17 mouse cellular contexts compared by ENCODE assay signal in the genomic region with DNA sequence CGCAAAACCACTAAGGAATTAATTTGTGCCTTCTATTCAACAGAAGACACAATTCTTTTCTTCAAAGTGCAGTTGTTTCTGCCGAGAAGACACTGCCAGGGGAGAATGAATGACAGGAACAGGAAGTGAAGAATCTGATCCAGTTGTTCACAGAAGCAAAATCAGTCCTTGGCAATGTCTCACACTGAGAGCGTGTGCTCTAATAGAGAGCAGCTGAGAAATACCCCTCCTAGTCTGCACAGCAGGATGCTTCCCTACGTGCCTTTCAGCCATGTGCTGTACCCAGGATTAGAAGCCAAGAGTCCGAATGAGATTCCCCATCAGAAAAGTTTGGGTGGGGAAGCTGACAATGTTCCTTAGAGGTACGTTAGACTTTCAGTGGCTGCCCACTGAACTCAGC.
"Had no signal": no experiment of that assay in that cellular context is flagged by ENCODE, and none has a peak within 500 bp of the region (broad histone marks: within the 10 kb centered on the region; RNA-seq: fewer than 3 reads in every experiment).

No protein-coding gene starts in this region.

- H3K4me1 ChIP-seq: limb, embryonic 15.5 days; liver, embryonic 13.5 days; megakaryocyte, embryonic 14.5 days; neural tube, embryonic 13.5 days had no signal

- H3K4me2 ChIP-seq: limb, embryonic 15.5 days; liver, embryonic 13.5 days; midbrain, embryonic 11.5 days; midbrain, embryonic 15.5 days; neural tube, embryonic 13.5 days had no signal

- H3K36me3 ChIP-seq: limb, embryonic 15.5 days; liver, embryonic 13.5 days; midbrain, embryonic 15.5 days; neural tube, embryonic 13.5 days had no signal

- DNase-seq: kidney, adult 8-10 months; kidney, postnatal 36 days; left cerebral cortex, postnatal 4 days; liver, embryonic 13.5 days; liver, postnatal 0 days; lung, postnatal 10 days; right cerebral cortex, adult 18-20 months; right cerebral cortex, postnatal 25 days; thymus, postnatal 4 days had no signal

- H3K4me3 ChIP-seq: limb, embryonic 15.5 days; liver, embryonic 13.5 days; megakaryocyte, embryonic 14.5 days; midbrain, embryonic 15.5 days; neural tube, embryonic 13.5 days had no signal

- ATAC-seq: intestine, postnatal 0 days; liver, postnatal 0 days; midbrain, embryonic 15.5 days had no signal

- H3K9ac ChIP-seq: limb, embryonic 15.5 days; liver, embryonic 13.5 days; liver, postnatal 0 days; midbrain, embryonic 15.5 days; neural tube, embryonic 13.5 days had no signal

- H3K9me3 ChIP-seq: limb, embryonic 15.5 days; liver, embryonic 13.5 days; midbrain, embryonic 15.5 days; neural tube, embryonic 13.5 days had no signal

- H3K27ac ChIP-seq: limb, embryonic 15.5 days; liver, embryonic 13.5 days; macrophage; midbrain, embryonic 15.5 days; neural tube, embryonic 13.5 days; stomach, postnatal 0 days had no signal

- H3K27me3 ChIP-seq: limb, embryonic 15.5 days; liver, embryonic 13.5 days; megakaryocyte, embryonic 14.5 days; midbrain, embryonic 15.5 days; neural tube, embryonic 13.5 days had no signal
